Mouse (Mus musculus): Measurements from ENCODE around the gene 4930426L09Rik.

DNA sequence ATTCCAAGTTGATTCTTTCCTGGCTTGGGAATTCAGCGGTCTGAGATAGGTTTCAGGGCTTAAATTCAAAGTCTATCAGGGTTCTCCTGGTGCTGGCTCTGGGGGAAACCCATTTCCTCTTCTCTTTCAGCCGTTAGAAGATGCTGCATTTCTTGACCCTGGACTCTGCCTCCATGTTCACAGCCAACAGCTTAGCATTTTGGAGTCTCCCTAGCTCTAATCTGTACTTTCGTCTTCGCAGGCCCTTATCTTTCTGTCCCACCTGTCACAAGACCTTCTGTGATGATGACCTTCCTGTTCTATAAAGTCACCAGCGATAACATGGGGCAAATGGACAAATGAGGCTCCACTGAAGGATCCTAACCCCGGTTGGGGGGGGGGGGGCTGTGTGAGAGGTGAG, 13.3 kb downstream of the 4930426L09Rik start:
- TF ChIP-seq GATA1 (IDR thresholded peaks at IDR 0.05; ENCODE audit: borderline replicate concordance, low read length) = no peak
- no peak for TF ChIP-seq FLI1 (IDR thresholded peaks at IDR 0.05; ENCODE audit: low read length)
